Mouse (Mus musculus) adrenal gland, postnatal 4 days (tissue): ENCODE measurements around the gene Ccr10. TPM values are rescaled to one million over a fixed set of nuclear protein-coding genes. Genes with fewer than 3 reads are reported as not detected.

Experiments used
- DNase-seq, 2 experiments: peaks; one replicate each; pipeline ENCODE4 v3.0.0; 2021 to 2022; ENCODE audit warnings: low spot score in 2 of 2, mixed read lengths in 2 of 2
- long read RNA-seq, 2 experiments: library from polyadenylated mRNA; stranded (forward); transcript quantifications; one replicate each; pipeline ENCODE4 v2.0.0; 2021
- total RNA-seq, 2 experiments: library from RNA; stranded (reverse); gene quantifications; 2 replicates each; pipeline ENCODE4 v1.2.3; 2021

The Ccr10 gene
- under 1 TPM in 1 of 2 experiments, not detected in 1; 0.22 TPM for total RNA-seq
- long read RNA-seq, experiment 1, result 0 reads
- long read RNA-seq, experiment 2, result 0 reads

DNA sequence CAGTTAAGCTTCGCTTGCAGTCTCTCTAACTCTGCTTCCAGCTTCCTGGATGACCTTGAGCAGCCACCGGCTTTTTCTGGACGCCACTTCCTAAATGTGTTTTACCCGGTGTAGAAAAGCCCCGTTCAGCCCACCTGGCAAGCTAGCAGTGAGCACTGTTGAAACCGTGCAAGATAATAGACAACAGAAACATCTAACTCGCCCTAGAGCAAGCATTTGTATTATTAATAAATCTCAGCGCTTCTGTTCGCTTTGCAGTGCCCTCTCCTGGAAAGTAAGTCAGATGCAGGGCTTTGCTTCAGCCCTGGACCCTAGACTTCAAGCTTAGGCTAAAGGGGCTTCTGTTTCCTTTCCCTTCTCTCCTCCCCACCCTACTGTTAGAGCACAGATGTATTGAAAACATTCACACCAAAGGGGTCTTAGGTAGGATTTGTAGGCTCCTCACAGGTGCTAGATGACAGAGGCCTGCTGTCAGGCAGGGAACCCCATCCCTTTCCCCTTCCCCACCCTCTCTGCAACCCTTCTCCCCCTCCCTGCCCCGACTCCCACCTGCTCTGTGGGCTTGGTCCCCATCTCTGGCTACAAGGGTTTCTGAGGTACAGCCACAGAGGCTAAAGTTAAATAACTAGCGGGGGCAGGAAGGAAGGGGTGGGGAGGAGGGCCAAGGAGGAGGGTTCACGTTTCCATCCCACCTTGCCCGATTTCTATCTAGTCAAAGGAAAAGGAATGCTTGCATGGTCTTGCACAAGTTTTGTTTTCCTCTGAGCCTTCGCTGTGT, at the start of gene Ccr10:
Gene Ccr10, minus strand, starts transcription at position 593 of the 778 bp plus-strand sequence.
- DNase-seq, result no peak

GRCm38 (mm10) chr11:101224337-101224736, 49.1 kb upstream of the Ccr10 start:
- no peak for DNase-seq

DNA sequence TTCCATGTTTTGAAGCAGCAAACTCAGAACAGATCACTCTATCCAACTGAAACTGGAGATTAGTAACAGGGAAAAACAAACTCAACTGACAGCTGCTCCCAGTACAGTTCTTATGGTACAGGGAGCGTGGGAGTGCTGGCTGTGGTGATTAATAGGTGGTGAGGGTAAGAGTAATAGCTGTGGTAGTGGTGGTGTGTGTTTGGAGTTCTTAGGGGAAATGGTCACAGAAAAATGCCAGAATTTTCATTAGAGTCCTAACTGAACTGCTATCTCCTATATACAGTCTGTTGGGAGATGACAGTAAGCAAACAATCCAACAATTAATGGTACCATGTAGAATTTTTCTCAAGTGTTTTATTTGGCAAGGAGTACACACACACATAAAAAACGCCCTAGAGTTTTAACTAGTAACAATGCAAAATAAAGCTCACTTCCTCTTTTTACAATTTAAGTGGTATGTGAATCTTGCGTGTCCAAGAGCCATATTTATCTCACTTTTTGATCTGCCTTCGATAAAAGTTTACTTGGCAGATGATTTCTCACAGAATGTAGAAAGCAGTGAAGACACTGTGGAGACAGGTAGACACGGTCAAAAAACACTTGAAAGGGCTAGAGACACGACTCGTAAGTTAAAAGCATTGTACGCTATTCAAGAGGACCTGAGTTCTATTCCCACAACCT, 46.2 kb upstream of the Ccr10 start:
- DNase-seq, result no peak

GRCm38 (mm10) chr11:101220853-101221252, 45.6 kb upstream of the Ccr10 start:
- DNase-seq, result no peak

GRCm38 (mm10) chr11:101218436-101219055, 43.3 kb upstream of the Ccr10 start:
- no peak for DNase-seq

GRCm38 (mm10) chr11:101216936-101217335, 41.7 kb upstream of the Ccr10 start:
- DNase-seq, result no peak

- no peak for DNase-seq
Measured at GRCm38 (mm10) chr11:101211970-101212369, 36.7 kb upstream of the Ccr10 start.

- DNase-seq, result no peak
Measured at GRCm38 (mm10) chr11:101200986-101201385, 25.7 kb upstream of the Ccr10 start.

DNA sequence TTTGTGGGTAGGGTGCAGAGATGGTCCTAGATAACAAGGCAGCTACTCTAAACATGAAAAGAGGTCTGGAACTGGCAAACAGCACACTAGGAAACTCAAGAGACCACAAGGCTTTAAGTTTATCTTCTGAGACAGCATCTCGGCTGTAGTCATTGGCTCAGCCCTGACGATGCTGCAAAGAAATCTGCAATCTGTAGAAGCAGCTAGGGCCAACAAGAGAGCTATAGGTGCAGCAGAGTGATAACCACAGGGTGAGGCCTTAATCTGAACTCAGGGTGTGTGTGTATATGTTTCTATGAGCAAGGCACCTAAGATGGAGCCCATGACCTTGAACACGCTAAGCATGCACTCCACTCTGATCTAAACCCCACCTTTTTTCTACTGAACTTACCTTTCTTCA, 24.3 kb upstream of the Ccr10 start:
- DNase-seq, result no peak

- no peak for DNase-seq
Measured at GRCm38 (mm10) chr11:101196175-101196574, 20.9 kb upstream of the Ccr10 start.

GRCm38 (mm10) chr11:101195571-101195970, 20.3 kb upstream of the Ccr10 start:
- no peak for DNase-seq

GRCm38 (mm10) chr11:101195101-101195500, 19.9 kb upstream of the Ccr10 start:
- no peak for DNase-seq

DNA sequence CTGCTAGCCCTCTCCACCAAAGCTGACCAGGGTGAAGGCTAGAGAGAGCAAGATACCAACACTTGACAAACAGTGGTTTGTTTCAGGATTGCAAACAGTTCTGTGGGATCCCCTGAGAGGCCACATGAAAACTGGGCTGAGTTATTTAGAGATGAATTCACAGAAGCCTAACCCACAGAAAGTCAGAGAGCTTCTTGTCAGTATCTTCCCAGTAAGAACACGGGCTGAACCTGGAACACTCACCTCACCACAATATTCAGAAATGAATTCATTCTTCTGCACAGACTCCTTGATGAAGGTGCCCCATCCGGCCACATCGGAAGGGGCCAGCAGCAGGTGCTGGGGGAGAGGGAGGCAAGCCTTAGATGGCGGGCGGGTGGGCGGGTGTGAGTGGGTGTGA, 19.4 kb upstream of the Ccr10 start:
- DNase-seq, result no peak

GRCm38 (mm10) chr11:101194137-101194536, 18.9 kb upstream of the Ccr10 start:
- DNase-seq, result no peak

DNA sequence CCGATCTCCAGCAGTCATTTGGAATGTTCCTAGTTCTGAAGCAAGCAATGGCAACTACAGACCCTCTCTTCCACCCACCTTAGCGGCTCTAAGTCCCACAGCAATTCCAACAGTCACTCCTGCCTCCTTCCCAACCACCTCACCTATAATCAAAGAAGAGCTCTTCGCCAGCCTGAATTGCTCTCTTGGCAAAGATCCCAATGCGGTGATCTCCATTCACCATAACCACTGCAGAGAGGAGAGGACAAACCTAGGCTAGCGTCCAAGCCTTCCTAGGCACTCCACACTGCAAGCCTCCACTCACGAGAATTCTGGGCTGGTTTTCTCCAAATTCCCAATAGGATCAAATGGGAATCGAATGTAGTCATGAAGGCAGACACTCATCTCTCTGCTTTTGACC, 17.8 kb upstream of the Ccr10 start:
- DNase-seq, result no peak

- DNase-seq, result no peak
Measured at GRCm38 (mm10) chr11:101192646-101193045, 17.4 kb upstream of the Ccr10 start.

DNA sequence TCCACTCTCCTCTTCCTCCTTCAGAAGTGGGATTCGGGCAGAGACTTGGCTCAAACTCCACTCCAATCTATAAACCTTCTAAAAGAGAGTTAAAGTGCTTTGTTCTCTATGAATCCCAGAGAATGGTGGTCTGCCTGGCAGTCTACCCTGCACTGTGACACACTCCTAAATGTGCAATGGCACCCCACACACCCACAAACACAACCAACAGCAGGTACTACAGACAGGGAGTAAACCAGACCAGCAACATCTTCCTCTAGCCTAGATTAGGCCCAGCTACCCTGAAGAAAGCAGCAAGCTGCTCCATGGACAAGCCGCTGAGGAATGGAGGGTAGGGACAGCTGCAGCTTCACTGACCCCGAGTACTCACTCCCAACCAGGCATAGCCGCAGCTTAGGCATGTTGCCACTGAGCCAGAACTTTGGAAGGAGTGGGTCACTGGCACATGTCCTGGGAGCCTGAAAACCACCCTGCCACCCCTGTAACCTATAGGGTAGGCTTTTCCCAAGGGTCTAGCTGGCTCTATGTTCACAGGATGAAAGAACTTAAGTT, 16.8 kb upstream of the Ccr10 start:
- no peak for DNase-seq

DNA sequence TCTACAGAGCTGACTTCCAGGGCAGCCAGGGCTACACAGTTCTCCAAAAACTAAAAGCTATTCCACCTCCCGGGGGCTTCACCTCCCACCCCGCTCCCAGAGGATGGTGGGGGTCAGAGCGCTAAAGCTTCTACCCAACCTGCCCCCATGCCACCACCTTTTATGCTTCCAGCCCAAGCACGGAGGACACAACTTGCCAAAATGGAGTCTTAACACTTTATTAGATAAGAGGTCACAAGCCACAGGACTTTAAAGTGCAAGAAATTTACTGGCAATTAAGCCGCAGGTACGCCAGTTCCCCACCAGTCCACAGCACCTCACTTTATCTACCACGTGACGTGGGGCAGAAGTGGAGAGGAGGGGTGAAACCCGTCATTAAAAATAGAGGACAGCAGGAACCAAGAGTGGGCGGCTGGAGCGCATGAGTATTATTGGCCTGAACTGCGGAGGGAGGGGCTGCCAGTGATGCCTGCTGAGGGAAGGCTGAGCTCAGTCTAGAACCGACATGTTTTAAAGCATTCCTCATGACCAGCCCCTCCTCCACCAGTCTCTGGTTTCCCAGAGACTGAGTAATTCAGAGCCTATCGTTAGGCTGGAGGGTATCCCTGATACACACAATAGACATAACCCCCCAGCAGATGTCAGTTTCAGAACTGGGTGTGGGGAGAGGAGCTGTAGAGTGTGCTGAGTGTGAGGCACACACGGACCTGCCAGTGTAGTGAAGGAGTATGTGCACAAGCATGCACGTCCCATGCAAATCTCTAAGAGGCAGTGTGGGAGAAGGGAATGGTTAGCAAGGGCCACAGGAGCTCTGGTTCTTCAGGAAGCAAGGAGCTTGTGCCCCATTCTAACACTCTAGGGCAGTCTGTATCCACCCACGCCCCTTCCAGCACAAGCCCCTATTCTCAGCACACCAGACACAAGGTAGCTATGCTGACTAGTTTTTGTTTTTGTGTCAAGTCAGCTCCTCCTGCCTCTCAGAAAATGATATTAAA, 16.0 kb upstream of the Ccr10 start:
- no peak for DNase-seq

- no peak for DNase-seq
Measured at GRCm38 (mm10) chr11:101190181-101190912, 15.1 kb upstream of the Ccr10 start.
